Mouse (Mus musculus) erythroblast, embryonic 14.5 days (primary cell): ENCODE data around the gene Tcf12. TPM values are rescaled to one million over a fixed set of nuclear protein-coding genes. Genes with fewer than 3 reads are reported as not detected.

Experiments used
- H3K27me3 ChIP-seq: 2 replicates; pipeline ENCODE4 v1.6.1; 2012; ENCODE audit warnings: inconsistent platforms; ENCODE audit not compliant: control insufficient read depth
- H3K36me3 ChIP-seq: 2 replicates; pipeline ENCODE4 v1.6.1; 2012; ENCODE audit warnings: mild to moderate bottlenecking, inconsistent platforms; ENCODE audit not compliant: control insufficient read depth
- H3K4me1 ChIP-seq: 2 replicates; pipeline ENCODE4 v1.6.1; 2012; ENCODE audit warnings: inconsistent platforms; ENCODE audit not compliant: control insufficient read depth
- H3K4me3 ChIP-seq: replicated peaks from 2 replicates; pipeline ENCODE3; 2012; ENCODE audit warnings: moderate library complexity, mild to moderate bottlenecking, inconsistent platforms
- H3K9me3 ChIP-seq: 2 replicates; pipeline ENCODE4 v1.6.1; 2012; ENCODE audit warnings: low read length, inconsistent platforms, mixed read lengths; ENCODE audit not compliant: control insufficient read depth
- GATA1 ChIP-seq: IDR thresholded peaks from 2 replicates; pipeline ENCODE4 v1.6.1; 2012; ENCODE audit warnings: low read length, inconsistent platforms, mixed read lengths
- TAL1 ChIP-seq: IDR thresholded peaks from 3 replicates; pipeline ENCODE4 v1.6.1; 2012; ENCODE audit warnings: low read length, inconsistent platforms, mixed read lengths
- polyA plus RNA-seq: library from polyadenylated mRNA; stranded (reverse); fragments of >175 nt; gene quantifications from 2 replicates; pipeline ENCODE4 v1.2.3, GENCODE M21; 2012

Tcf12 gene
- polyA plus RNA-seq, 1 experiment, result 1.2 TPM

GRCm38 (mm10) chr9:71861629-71862028 is 250.0 kb downstream of the Tcf12 start:
- no peaks in the 10 kb centered on the region for H3K9me3 ChIP-seq
- no peaks in the 10 kb centered on the region for H3K27me3 ChIP-seq
- peaks cover 29% of the 10 kb centered on the region for H3K36me3 ChIP-seq
- no peak for TF ChIP-seq TAL1
- TF ChIP-seq GATA1, result no peak
- no peak overlapping the region for H3K4me3 ChIP-seq
- no peaks in the 10 kb centered on the region for H3K4me1 ChIP-seq

- Histone ChIP-seq H3K27me3 (no peaks in the 10 kb centered on the region), H3K4me1 (peaks cover 3% of the 10 kb centered on the region; the same call in 1 of the 2 replicates), H3K9me3 (no peaks in the 10 kb centered on the region), H3K4me3 (no peak overlapping the region), H3K36me3 (peaks cover 47% of the 10 kb centered on the region)
- TF ChIP-seq TAL1 (no peak), GATA1 (no peak)
Observed at GRCm38 (mm10) chr9:71857926-71858325, 253.7 kb downstream of the Tcf12 start.

- Histone ChIP-seq H3K36me3 (peaks cover 54% of the 10 kb centered on the region), H3K27me3 (no peaks in the 10 kb centered on the region), H3K4me3 (no peak overlapping the region), H3K9me3 (no peaks in the 10 kb centered on the region), H3K4me1 (peaks cover 3% of the 10 kb centered on the region; the same call in 1 of the 2 replicates)
- no peak for TF ChIP-seq TAL1
- TF ChIP-seq GATA1, result no peak
Observed at GRCm38 (mm10) chr9:71853904-71854303, 257.8 kb downstream of the Tcf12 start.

GRCm38 (mm10) chr9:71850283-71850682 is 261.4 kb downstream of the Tcf12 start:
- TF ChIP-seq TAL1, result no peak
- TF ChIP-seq GATA1, result no peak
- no peaks in the 10 kb centered on the region for H3K27me3 ChIP-seq
- peaks cover 8% of the 10 kb centered on the region; the same call in 1 of the 2 replicates for H3K4me1 ChIP-seq
- peaks cover 51% of the 10 kb centered on the region for H3K36me3 ChIP-seq
- H3K9me3 ChIP-seq, result no peaks in the 10 kb centered on the region
- H3K4me3 ChIP-seq, result no peak overlapping the region

- Histone ChIP-seq H3K4me3 (no peak overlapping the region), H3K27me3 (no peaks in the 10 kb centered on the region), H3K4me1 (peaks cover 5% of the 10 kb centered on the region; the same call in 1 of the 2 replicates), H3K36me3 (peaks cover 57% of the 10 kb centered on the region), H3K9me3 (no peaks in the 10 kb centered on the region)
- no peak for TF ChIP-seq TAL1
- TF ChIP-seq GATA1, result no peak
Observed at GRCm38 (mm10) chr9:71848392-71848791, 263.3 kb downstream of the Tcf12 start.

GRCm38 (mm10) chr9:71847921-71848320 is 263.8 kb downstream of the Tcf12 start:
- H3K36me3 ChIP-seq, result peaks cover 52% of the 10 kb centered on the region
- no peaks in the 10 kb centered on the region for H3K27me3 ChIP-seq
- H3K4me1 ChIP-seq, result peaks cover 5% of the 10 kb centered on the region; the same call in 1 of the 2 replicates
- TF ChIP-seq TAL1, result no peak
- no peak for TF ChIP-seq GATA1
- H3K9me3 ChIP-seq, result no peaks in the 10 kb centered on the region
- H3K4me3 ChIP-seq, result no peak overlapping the region

- Histone ChIP-seq H3K4me1 (no peaks in the 10 kb centered on the region), H3K36me3 (peaks cover 42% of the 10 kb centered on the region), H3K4me3 (no peak overlapping the region), H3K9me3 (no peaks in the 10 kb centered on the region), H3K27me3 (no peaks in the 10 kb centered on the region)
- TF ChIP-seq GATA1, result no peak
- no peak for TF ChIP-seq TAL1
Observed at GRCm38 (mm10) chr9:71841850-71842249, 269.8 kb downstream of the Tcf12 start.

GRCm38 (mm10) chr9:71837366-71837765 is 274.3 kb downstream of the Tcf12 start:
- no peak overlapping the region for H3K4me3 ChIP-seq
- H3K9me3 ChIP-seq, result no peaks in the 10 kb centered on the region
- TF ChIP-seq TAL1 (no peak), GATA1 (no peak)
- H3K4me1 ChIP-seq, result no peaks in the 10 kb centered on the region
- H3K27me3 ChIP-seq, result no peaks in the 10 kb centered on the region
- H3K36me3 ChIP-seq, result peaks cover 8% of the 10 kb centered on the region

GRCm38 (mm10) chr9:71836366-71836765 is 275.3 kb downstream of the Tcf12 start:
- H3K9me3 ChIP-seq, result no peaks in the 10 kb centered on the region
- H3K4me3 ChIP-seq, result no peak overlapping the region
- no peaks in the 10 kb centered on the region for H3K27me3 ChIP-seq
- no peak for TF ChIP-seq TAL1
- no peak for TF ChIP-seq GATA1
- H3K4me1 ChIP-seq, result peaks cover 3% of the 10 kb centered on the region
- no peaks in the 10 kb centered on the region for H3K36me3 ChIP-seq
